Mouse (Mus musculus): ENCODE results near the gene Cdc42ep3.

Cdc42ep3 gene

GRCm38 (mm10) chr17:79290697-79291096 lies 64.2 kb downstream of the Cdc42ep3 start:
- no peak for DNase-seq (ENCODE audit: low spot score)

GRCm38 (mm10) chr17:79287302-79287701 lies 67.6 kb downstream of the Cdc42ep3 start:
- no peak for DNase-seq (ENCODE audit: low spot score)

- DNase-seq (ENCODE audit: low spot score) = no peak
Measured at GRCm38 (mm10) chr17:79285030-79285601, 69.8 kb downstream of the Cdc42ep3 start.

Data from embryo, embryonic 10 days (tissue).